Mouse (Mus musculus): ENCODE data around the gene Asb6.
A peak's percentile ranks its signal among the peaks of the same experiment; 100 is the strongest.

Gene Asb6

GRCm38 (mm10) chr2:30783346-30783745 lies 46.8 kb downstream of the Asb6 start:
- H3K36me3 ChIP-seq (ENCODE audit: insufficient read depth, low read length), result no peaks in the 10 kb centered on the region
- peak overlapping the region; percentile 45; the same call in 1 of the 2 replicates for H3K4me3 ChIP-seq (replicated peaks; ENCODE audit: low read length)
- H3K4me1 ChIP-seq (replicated peaks; ENCODE audit: low read depth, low read length), result peaks cover 69% of the 10 kb centered on the region
- no peak for TF ChIP-seq POU5F1 (IDR thresholded peaks at IDR 0.05; ENCODE audit: borderline replicate concordance, low read length)
- no peak for TF ChIP-seq CTCF (conservative IDR thresholded peaks at IDR 0.05; ENCODE audit: low read length)
- TF ChIP-seq NANOG (IDR thresholded peaks at IDR 0.05; ENCODE audit: borderline replicate concordance, low read length), result no peak
- peaks cover 43% of the 10 kb centered on the region for H3K27me3 ChIP-seq (ENCODE audit: insufficient read depth, low read length)
- H3K9me3 ChIP-seq (ENCODE audit: low read length), result no peaks in the 10 kb centered on the region

GRCm38 (mm10) chr2:30782312-30783290 lies 47.5 kb downstream of the Asb6 start:
- Histone ChIP-seq H3K27me3 (ENCODE audit: insufficient read depth, low read length) (peaks cover 47% of the 10 kb centered on the region), H3K36me3 (ENCODE audit: insufficient read depth, low read length) (no peaks in the 10 kb centered on the region), H3K9me3 (ENCODE audit: low read length) (no peaks in the 10 kb centered on the region), H3K4me1 (replicated peaks; ENCODE audit: low read depth, low read length) (peaks cover 76% of the 10 kb centered on the region), H3K4me3 (replicated peaks; ENCODE audit: low read length) (peak overlapping the region; percentile 45; the same call in 1 of the 2 replicates)
- TF ChIP-seq POU5F1 (IDR thresholded peaks at IDR 0.05; ENCODE audit: borderline replicate concordance, low read length) (no peak), CTCF (conservative IDR thresholded peaks at IDR 0.05; ENCODE audit: low read length) (no peak), NANOG (IDR thresholded peaks at IDR 0.05; ENCODE audit: borderline replicate concordance, low read length) (no peak)

- Histone ChIP-seq H3K4me1 (replicated peaks; ENCODE audit: low read depth, low read length) (peaks cover 93% of the 10 kb centered on the region), H3K4me3 (replicated peaks; ENCODE audit: low read length) (no peak overlapping the region), H3K36me3 (ENCODE audit: insufficient read depth, low read length) (no peaks in the 10 kb centered on the region), H3K9me3 (ENCODE audit: low read length) (no peaks in the 10 kb centered on the region), H3K27me3 (ENCODE audit: insufficient read depth, low read length) (peaks cover 43% of the 10 kb centered on the region)
- TF ChIP-seq NANOG (IDR thresholded peaks at IDR 0.05; ENCODE audit: borderline replicate concordance, low read length) (peak; percentile 69; the same call in 1 of the 2 replicates), CTCF (conservative IDR thresholded peaks at IDR 0.05; ENCODE audit: low read length) (no peak)
Measured at GRCm38 (mm10) chr2:30779241-30779640, 50.9 kb downstream of the Asb6 start.

DNA sequence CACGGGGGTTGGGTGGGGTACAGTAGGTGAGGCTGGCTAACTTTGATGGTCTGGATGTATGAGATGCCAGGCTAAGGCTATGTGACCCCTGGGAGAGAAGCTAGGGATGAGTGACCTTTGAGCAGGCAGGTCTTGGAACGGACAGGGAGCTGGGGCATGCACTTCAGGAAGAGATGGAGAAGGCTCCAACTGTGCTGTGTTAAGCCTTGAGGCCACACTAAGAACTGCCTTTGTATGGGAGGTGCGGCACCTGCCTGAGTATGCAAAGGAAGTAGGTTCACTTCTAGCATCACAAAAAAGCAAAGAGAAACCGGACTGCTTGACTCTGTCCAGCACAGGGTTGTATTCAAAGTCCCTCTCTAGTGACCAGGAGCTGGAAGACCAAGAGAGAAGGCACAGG lies 51.9 kb downstream of the Asb6 start:
- peak overlapping the region; percentile 18 for H3K4me3 ChIP-seq (replicated peaks; ENCODE audit: low read length)
- no peaks in the 10 kb centered on the region for H3K36me3 ChIP-seq (ENCODE audit: insufficient read depth, low read length)
- H3K4me1 ChIP-seq (replicated peaks; ENCODE audit: low read depth, low read length), result peaks cover 93% of the 10 kb centered on the region
- peaks cover 48% of the 10 kb centered on the region for H3K27me3 ChIP-seq (ENCODE audit: insufficient read depth, low read length)
- no peaks in the 10 kb centered on the region for H3K9me3 ChIP-seq (ENCODE audit: low read length)
- TF ChIP-seq POU5F1 (IDR thresholded peaks at IDR 0.05; ENCODE audit: borderline replicate concordance, low read length), result no peak
- TF ChIP-seq CTCF (conservative IDR thresholded peaks at IDR 0.05; ENCODE audit: low read length), result no peak
- no peak for TF ChIP-seq NANOG (IDR thresholded peaks at IDR 0.05; ENCODE audit: borderline replicate concordance, low read length)

DNA sequence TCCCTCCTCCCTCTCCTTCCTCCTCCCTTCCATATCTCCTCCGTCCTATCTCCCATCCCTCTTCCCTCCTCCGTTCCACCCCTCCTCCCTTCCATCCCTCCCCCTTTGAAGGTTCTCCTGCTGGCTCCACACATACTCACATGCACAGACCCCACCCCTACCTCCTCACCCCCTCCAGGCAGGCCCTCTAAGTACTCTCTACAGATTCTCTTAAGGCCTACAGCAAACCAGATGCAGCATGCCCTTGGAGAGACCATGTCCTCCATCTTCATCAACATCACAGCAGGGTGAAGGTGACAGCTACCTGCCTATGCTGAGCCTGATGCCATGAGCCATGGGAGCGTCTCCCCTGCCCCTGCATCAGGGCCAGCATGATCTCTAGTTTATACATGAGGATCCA lies 52.9 kb downstream of the Asb6 start:
- H3K27me3 ChIP-seq (ENCODE audit: insufficient read depth, low read length), result peaks cover 56% of the 10 kb centered on the region
- H3K4me1 ChIP-seq (replicated peaks; ENCODE audit: low read depth, low read length), result peaks cover 93% of the 10 kb centered on the region
- TF ChIP-seq CTCF (conservative IDR thresholded peaks at IDR 0.05; ENCODE audit: low read length) (no peak), NANOG (IDR thresholded peaks at IDR 0.05; ENCODE audit: borderline replicate concordance, low read length) (no peak), POU5F1 (IDR thresholded peaks at IDR 0.05; ENCODE audit: borderline replicate concordance, low read length) (no peak)
- H3K4me3 ChIP-seq (replicated peaks; ENCODE audit: low read length), result no peak overlapping the region
- no peaks in the 10 kb centered on the region for H3K36me3 ChIP-seq (ENCODE audit: insufficient read depth, low read length)
- H3K9me3 ChIP-seq (ENCODE audit: low read length), result no peaks in the 10 kb centered on the region

- Histone ChIP-seq H3K4me3 (replicated peaks; ENCODE audit: low read length) (no peak overlapping the region), H3K36me3 (ENCODE audit: insufficient read depth, low read length) (no peaks in the 10 kb centered on the region), H3K27me3 (ENCODE audit: insufficient read depth, low read length) (peaks cover 66% of the 10 kb centered on the region), H3K4me1 (replicated peaks; ENCODE audit: low read depth, low read length) (peaks cover 93% of the 10 kb centered on the region), H3K9me3 (ENCODE audit: low read length) (no peaks in the 10 kb centered on the region)
- TF ChIP-seq CTCF (conservative IDR thresholded peaks at IDR 0.05; ENCODE audit: low read length) (peak; percentile 71), POU5F1 (IDR thresholded peaks at IDR 0.05; ENCODE audit: borderline replicate concordance, low read length) (no peak), NANOG (IDR thresholded peaks at IDR 0.05; ENCODE audit: borderline replicate concordance, low read length) (no peak)
Measured at GRCm38 (mm10) chr2:30775955-30776354, 54.2 kb downstream of the Asb6 start.

- Histone ChIP-seq H3K36me3 (ENCODE audit: insufficient read depth, low read length) (no peaks in the 10 kb centered on the region), H3K27me3 (ENCODE audit: insufficient read depth, low read length) (peaks cover 88% of the 10 kb centered on the region), H3K4me1 (replicated peaks; ENCODE audit: low read depth, low read length) (peaks cover 85% of the 10 kb centered on the region), H3K9me3 (ENCODE audit: low read length) (no peaks in the 10 kb centered on the region), H3K4me3 (replicated peaks; ENCODE audit: low read length) (no peak overlapping the region)
- TF ChIP-seq NANOG (IDR thresholded peaks at IDR 0.05; ENCODE audit: borderline replicate concordance, low read length), result no peak
- no peak for TF ChIP-seq POU5F1 (IDR thresholded peaks at IDR 0.05; ENCODE audit: borderline replicate concordance, low read length)
- no peak for TF ChIP-seq CTCF (conservative IDR thresholded peaks at IDR 0.05; ENCODE audit: low read length)
Measured at GRCm38 (mm10) chr2:30773313-30774005, 56.7 kb downstream of the Asb6 start.
